Mouse (Mus musculus): ENCODE results near the gene Gm20773. TPM values are rescaled to one million over a fixed set of nuclear protein-coding genes. Genes with fewer than 3 reads are reported as not detected.
"Not testable (repeated sequence)": the region's sequence is repeated elsewhere in the genome, so short reads cannot be mapped to it uniquely, and the experiment has no call there.

The Gm20773 gene
- not detected in 2 replicates for polyA plus RNA-seq (2014; fragmentation: Nextera tagmentation; extraction: Ambion mirVana)

DNA sequence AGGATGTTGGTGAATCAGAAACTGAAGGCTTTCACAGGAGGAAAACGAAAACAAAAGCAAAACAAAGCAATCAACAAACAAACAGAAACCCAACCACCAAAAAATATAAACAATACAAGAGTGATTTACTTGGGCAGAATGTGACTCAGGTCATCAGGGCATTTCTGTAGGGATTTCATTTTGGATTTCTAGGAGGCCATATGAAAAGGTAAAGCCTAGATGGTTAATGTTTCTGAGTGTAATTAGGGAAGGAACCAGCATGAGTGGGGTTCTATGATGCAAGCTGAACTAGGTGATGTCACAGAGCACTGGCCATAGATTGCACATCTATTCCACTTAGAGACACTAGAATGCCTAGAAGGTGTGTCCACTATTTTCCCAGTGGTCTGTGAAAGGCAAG, at the start of gene Gm20773:
Gene Gm20773 (plus strand): TSS at position 301 of the 400 bp plus-strand sequence.
- not testable (repeated sequence) for H3K4me3 ChIP-seq (ENCODE audit: low read depth, low read length); H3K9ac ChIP-seq (replicated peaks; ENCODE audit: low read depth, low read length); H3K36me3 ChIP-seq (ENCODE audit: control insufficient read depth, insufficient read depth, low read length); H3K4me2 ChIP-seq (ENCODE audit: low read depth, low read length); H3K4me1 ChIP-seq (ENCODE audit: control insufficient read depth, insufficient read depth, low read length); H3K27ac ChIP-seq (ENCODE audit: low read depth, low read length); H3K27me3 ChIP-seq (ENCODE audit: control insufficient read depth, insufficient read depth, low read length); H3K9me3 ChIP-seq (ENCODE audit: control insufficient read depth, low read length); ATAC-seq (ENCODE audit: low read depth)
- WGBS: no CpG with 5 or more reads among the region's 1 CpGs

- not testable (repeated sequence) for H3K36me3 ChIP-seq (ENCODE audit: control insufficient read depth, insufficient read depth, low read length); H3K4me3 ChIP-seq (ENCODE audit: low read depth, low read length); H3K9me3 ChIP-seq (ENCODE audit: control insufficient read depth, low read length); ATAC-seq (ENCODE audit: low read depth); H3K4me2 ChIP-seq (ENCODE audit: low read depth, low read length); H3K27ac ChIP-seq (ENCODE audit: low read depth, low read length); H3K4me1 ChIP-seq (ENCODE audit: control insufficient read depth, insufficient read depth, low read length); H3K9ac ChIP-seq (replicated peaks; ENCODE audit: low read depth, low read length); H3K27me3 ChIP-seq (ENCODE audit: control insufficient read depth, insufficient read depth, low read length)
- WGBS: 58% methylated on average over 1 of the region's 3 CpGs
These were observed 28.3 kb upstream of the Gm20773 start, which contains the start of gene Gm21866 for GRCm38 (mm10) chrY:13465479-13465878. Gene Gm21866, minus strand, starts transcription at chrY:13465579.

Other genes starting within 250 kb of the Gm20773 start
- not detected in 2 replicates for gene Gm21440, start 241.6 kb upstream of the Gm20773 start, polyA plus RNA-seq (2014; fragmentation: Nextera tagmentation; extraction: Ambion mirVana)
- not detected in 2 replicates for gene Gm21454, start 241.6 kb upstream of the Gm20773 start, polyA plus RNA-seq (2014; fragmentation: Nextera tagmentation; extraction: Ambion mirVana)
- gene Gm21725, start 145.0 kb upstream of the Gm20773 start, polyA plus RNA-seq (2014; fragmentation: Nextera tagmentation; extraction: Ambion mirVana): not detected in 2 replicates
- gene Gm21866, start 28.4 kb upstream of the Gm20773 start, polyA plus RNA-seq (2014; fragmentation: Nextera tagmentation; extraction: Ambion mirVana): not detected in 2 replicates